Mouse (Mus musculus): ENCODE measurements around the gene Zfp710.
"Not testable (repeated sequence)": the region's sequence is repeated elsewhere in the genome, so short reads cannot be mapped to it uniquely, and the experiment has no call there.

Gene Zfp710

GRCm38 (mm10) chr7:80024521-80025390, at the start of gene Zfp710:
Gene Zfp710, plus strand, starts transcription at chr7:80024814.
- peak; percentile 53 to 65 for DNase-seq (ENCODE audit: low spot score in 2 of 2)

GRCm38 (mm10) chr7:79975316-79975715, 49.3 kb upstream of the Zfp710 start:
- no peak for DNase-seq (ENCODE audit: low spot score in 2 of 2)

- no peak for DNase-seq (ENCODE audit: low spot score in 2 of 2)
These were observed 37.9 kb upstream of the Zfp710 start for GRCm38 (mm10) chr7:79986717-79987116.

DNA sequence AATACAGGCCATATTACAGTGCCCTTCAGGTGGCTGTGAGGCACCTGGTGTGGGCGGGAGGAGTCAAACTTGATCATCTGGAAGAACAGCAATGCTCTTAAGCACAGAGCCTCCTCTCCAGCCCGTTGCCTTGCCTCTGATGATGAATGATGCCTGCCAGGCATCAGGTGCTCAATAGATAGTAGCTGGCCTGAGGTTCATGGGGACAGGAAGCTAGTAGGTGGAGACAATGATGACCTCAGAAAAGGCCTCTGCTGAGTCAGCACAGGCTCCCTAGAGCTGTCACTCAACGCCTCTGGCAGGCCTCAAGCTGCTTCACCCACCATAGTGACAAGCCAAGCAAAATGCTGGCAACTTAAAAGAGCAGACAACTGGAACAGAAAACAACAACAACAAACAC, 36.9 kb upstream of the Zfp710 start:
- DNase-seq (ENCODE audit: low spot score in 2 of 2): no peak

DNA sequence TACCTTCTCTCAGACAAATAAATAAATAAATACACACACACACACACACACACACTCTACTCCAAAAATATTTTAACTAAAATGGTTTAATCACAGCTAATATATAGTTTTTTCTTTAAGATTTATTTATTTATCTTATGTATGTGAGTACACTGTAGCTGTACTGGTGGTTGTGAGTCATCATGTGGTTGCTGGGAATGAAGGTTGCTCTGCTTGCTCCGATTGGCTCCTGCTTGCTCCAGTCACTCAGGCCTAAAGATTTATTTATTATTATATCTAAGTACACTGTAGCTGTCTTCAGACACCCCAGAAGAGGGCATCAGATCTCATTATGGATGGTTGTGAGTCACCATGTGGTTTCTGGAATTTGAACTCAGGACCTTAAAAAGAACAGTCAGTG, 36.1 kb upstream of the Zfp710 start:
- not testable (repeated sequence) for DNase-seq (ENCODE audit: low spot score in 2 of 2)

DNA sequence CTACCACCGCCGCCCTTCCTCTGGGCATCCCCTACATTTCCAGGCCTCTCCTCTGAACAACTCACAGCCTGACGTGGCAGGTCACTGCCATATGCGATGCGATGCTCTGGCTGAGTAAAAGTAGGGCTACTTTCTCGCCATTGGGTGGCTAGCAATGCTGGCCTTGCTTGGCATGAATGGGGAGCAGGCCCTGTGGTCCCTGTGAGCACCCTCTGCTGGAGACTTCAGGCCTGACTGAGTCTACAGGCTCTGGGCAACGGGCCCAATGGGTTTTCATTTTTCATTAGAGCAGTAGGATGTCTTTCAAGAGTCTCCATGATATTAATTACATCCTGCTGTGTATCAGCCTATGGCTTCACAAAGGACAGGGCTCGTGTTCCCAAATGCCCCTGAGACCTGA, 30.1 kb upstream of the Zfp710 start:
- DNase-seq (ENCODE audit: low spot score in 2 of 2): peak in 1 of 2 experiments; percentile 69

GRCm38 (mm10) chr7:79997761-79998160, 26.9 kb upstream of the Zfp710 start:
- no peak for DNase-seq (ENCODE audit: low spot score in 2 of 2)

GRCm38 (mm10) chr7:80002353-80003055, 22.1 kb upstream of the Zfp710 start:
- DNase-seq (ENCODE audit: low spot score in 2 of 2): peak in 1 of 2 experiments; percentile 40

DNA sequence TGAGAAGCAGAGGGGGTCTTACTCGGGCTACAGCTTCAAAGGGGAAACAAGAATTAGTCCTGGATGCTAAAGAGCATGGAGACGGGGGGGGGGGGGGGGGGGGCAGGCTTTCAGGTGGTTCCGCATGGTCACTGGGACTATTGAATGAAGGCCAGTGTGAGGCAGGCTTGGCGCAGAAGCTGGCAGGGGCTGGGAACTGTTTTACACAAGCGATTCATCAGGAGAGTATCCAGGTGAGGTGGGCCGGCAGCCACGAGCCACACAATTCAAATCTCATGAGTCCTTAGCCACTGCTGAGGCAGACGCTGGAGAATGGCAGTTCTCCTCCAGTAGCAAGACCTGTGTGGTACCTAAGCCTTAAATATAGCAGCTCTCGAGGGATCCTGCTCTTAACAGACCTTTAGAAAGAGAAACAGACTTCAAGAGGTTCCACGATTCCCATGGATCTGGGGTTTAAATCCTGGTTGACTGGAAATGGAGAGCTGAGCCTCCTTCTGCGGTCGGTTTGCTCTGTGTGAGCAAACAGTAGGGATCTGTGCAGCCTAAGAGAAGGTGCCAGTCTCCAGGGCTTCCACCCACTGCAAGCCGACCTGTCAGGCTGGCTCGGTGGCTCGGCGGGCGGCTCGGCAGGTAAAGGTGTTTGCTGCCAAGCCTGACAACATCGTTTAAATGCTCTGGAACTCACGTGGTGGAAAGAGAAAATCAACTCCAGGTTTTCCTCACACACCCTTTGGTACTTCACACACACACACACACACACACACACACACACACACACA, 19.6 kb upstream of the Zfp710 start:
- no peak for DNase-seq (ENCODE audit: low spot score in 2 of 2)

DNA sequence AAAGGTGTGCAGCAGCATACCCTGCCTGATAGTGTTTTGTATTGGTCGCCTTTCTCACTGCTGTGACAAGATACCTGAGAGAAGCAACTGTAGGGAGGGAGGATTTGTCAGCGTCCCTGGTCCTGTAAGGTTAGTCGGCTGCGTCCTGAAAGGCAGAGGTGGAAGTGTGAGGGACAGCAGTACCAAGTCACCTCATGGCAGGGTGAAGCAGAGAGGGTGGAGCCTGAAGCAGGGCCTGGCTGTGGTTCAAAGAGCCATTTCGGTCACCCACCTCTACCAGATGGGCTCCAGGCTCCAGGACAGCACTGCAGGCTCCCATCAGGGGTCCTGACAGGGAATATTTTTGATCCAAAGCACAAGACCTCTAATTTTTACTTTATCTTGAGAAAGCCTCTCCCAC, 13.9 kb upstream of the Zfp710 start:
- DNase-seq (ENCODE audit: low spot score in 2 of 2): no peak

GRCm38 (mm10) chr7:80011470-80011869, 13.1 kb upstream of the Zfp710 start:
- peak in 1 of 2 experiments; percentile 60 for DNase-seq (ENCODE audit: low spot score in 2 of 2)

- DNase-seq (ENCODE audit: low spot score in 2 of 2): no peak
These were observed 10.6 kb upstream of the Zfp710 start for GRCm38 (mm10) chr7:80013884-80014550.

DNA sequence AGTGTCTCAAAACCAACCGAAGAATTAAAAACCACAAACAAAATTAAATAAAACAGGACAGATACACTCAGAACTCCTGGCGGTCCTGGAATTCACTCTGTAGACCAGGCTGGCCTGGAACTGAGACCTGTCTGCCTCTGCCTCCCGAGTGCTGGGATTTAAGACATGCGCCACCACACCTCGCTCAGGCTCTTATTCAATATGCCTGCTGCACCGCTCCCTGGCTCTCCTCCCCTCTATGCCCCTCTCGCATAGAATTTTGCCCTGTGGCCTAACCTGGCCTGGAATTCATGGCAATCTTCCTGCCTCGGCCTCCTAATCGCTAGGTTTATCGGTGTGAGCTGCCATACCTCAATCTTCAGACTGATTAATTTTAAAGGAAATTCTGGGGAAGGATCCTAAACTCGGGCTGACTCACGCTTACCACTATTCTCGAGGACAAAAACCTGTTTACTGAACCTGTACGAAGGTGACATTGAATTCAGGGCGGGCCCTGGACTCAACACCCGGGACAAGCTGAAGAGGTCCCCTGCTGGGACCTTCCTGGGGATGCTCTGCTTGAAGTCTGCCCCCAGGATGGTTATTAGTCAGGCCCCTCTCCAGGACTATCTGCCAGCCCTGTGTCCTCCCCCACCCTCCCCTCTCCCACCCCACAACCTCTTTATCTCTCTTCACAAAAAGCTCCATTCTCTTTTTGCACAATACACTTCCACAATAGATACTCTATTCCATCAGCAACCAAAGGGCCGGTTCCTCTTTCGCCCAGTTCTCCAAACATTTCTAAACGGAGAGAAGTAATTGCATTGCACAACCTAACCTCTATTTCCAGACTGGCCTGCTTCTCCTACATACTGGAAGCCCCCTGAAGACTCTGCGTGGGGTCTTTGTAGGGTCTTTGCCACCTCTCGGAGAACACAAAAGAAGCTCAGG, 9.5 kb upstream of the Zfp710 start:
- no peak for DNase-seq (ENCODE audit: low spot score in 2 of 2)

- DNase-seq (ENCODE audit: low spot score in 2 of 2): no peak
These were observed 5.8 kb upstream of the Zfp710 start for GRCm38 (mm10) chr7:80018506-80019452.

DNA sequence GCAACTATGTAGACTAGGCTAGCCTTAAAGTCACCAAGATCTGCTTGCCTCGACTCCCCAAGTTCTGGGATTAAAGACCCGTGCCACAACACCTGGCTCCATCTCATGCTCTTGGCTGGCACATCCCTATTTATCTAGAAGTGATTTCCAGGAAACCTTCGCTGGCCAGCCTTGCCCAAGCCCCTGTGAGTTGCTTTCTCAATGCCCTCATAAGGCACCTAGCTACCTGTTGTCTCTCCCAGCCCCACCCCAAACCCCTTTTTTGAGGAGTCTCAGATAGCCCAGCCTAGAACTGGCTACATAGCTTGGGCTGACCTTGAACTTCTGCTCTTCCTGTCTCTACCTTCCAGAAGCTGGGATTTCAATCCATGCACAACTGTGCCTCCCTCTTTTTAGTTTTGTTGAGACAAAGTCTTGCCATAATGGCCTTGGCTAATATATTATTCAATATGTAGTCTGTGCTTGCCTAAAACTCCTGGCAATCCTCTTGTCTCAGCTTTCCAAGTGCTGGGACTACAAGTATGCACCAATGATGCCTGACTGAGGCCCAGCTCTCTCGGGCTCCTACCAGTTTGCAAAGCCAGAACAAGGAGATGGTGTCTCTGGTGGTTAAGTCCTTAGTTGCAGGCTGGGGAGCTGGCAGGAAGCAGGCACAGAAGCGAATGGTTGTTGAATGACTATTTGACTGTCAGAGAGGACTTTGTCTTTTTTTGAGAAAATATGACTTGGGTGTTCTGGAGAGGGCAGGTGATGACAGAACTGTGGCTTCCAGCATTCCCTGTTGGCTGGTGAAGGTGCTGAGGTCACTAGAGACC, 786 bp upstream of the Zfp710 start:
- DNase-seq (ENCODE audit: low spot score in 2 of 2): no peak

- no peak for DNase-seq (ENCODE audit: low spot score in 2 of 2)
These were observed 940 bp downstream of the Zfp710 start for GRCm38 (mm10) chr7:80025391-80026117.

DNA sequence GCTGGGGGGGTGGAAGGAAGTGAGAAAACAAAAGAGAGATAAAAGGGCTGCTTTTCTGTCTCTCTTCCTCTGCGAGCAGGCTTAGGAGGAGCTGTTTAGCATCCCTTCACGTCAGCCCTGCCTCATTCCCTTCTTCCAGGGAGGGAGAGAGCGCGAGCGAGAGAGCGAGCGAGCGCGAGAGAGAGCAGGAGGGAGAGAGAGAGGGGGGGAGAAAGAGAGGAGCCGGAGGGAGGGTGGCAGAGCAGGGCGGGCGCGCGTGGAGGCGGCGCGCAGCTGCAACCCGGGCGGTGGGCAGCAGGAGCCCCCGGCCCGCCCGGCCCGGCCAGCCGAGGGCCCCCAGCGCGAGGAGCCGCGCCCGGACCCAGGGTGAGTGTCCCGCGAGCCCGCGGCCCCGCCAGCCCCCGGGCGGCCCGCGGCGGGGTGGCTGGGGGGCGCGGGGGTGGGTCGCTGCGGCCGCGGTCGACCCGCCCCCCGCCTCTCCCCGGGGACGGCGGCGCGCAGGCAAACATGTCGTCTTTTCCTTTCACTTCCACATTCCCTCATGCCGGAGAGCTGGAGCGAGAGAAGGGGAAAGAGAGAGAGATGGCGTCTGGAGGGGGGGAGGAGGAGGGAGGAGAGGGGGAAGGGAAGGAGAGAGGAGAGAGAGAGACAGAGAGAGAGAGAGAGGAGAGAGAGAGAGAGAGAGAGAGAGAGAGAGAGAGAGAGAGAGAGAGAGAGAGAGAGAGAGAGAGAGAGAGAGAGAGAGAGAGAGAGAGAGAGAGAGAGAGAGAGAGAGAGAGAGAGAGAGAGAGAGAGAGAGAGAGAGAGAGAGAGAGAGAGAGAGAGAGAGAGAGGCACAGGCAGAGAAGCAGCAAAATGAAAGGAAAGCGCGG, 1.7 kb downstream of the Zfp710 start:
- DNase-seq (ENCODE audit: low spot score in 2 of 2): peak in 1 of 2 experiments; percentile 56
